Mouse (Mus musculus): ENCODE results near the gene Col6a6. TPM values are rescaled to one million over a fixed set of nuclear protein-coding genes. Genes with fewer than 3 reads are reported as not detected.

Gene Col6a6
- total and polyA plus RNA-seq, 3 experiments, result not detected

- no peak overlapping the region for H3K9ac ChIP-seq (ENCODE audit: control insufficient read depth, low read depth, low read length, poor library complexity, severe bottlenecking)
- H3K4me1 ChIP-seq (ENCODE audit: control insufficient read depth in 1 of 2, insufficient read depth in 2 of 2, low read length in 2 of 2), result no peaks in the 10 kb centered on the region
- no peak for DNase-seq (ENCODE audit: low read depth, low spot score)
- no peak overlapping the region for H3K4me3 ChIP-seq (ENCODE audit: control insufficient read depth in 1 of 2, insufficient read depth in 1 of 2, low read depth in 2 of 2, low read length in 2 of 2)
- no peaks in the 10 kb centered on the region for H3K9me3 ChIP-seq (replicated peaks; ENCODE audit: insufficient read depth, low read length)
- H3K27me3 ChIP-seq (ENCODE audit: control insufficient read depth in 1 of 2, insufficient read depth in 2 of 2, low read length in 2 of 2), result no peaks in the 10 kb centered on the region
- no peaks in the 10 kb centered on the region for H3K36me3 ChIP-seq (ENCODE audit: control insufficient read depth in 1 of 2, insufficient read depth in 2 of 2, low read length in 2 of 2)
- no peak overlapping the region for H3K27ac ChIP-seq (ENCODE audit: control insufficient read depth, low read depth, low read length)
- H3K79me2 ChIP-seq (ENCODE audit: control insufficient read depth, insufficient read depth, low read length, poor library complexity), result no peaks in the 10 kb centered on the region
- TF ChIP-seq MAFK (IDR thresholded peaks at IDR 0.05; ENCODE audit: borderline replicate concordance, low read depth, low read length) (no peak), SMC3 (IDR thresholded peaks at IDR 0.05; ENCODE audit: low read depth, low read length) (no peak), TCF12 (IDR thresholded peaks at IDR 0.05; ENCODE audit: low read depth, low read length) (no peak), RCOR1 (IDR thresholded peaks at IDR 0.05; ENCODE audit: low read depth, low read length) (no peak), MAZ (IDR thresholded peaks at IDR 0.05; ENCODE audit: low read depth, low read length) (no peak), SIN3A (IDR thresholded peaks at IDR 0.05; ENCODE audit: low read length) (no peak), E2F4 (IDR thresholded peaks at IDR 0.05; ENCODE audit: borderline replicate concordance, low read depth, low read length) (no peak), ZKSCAN1 (IDR thresholded peaks at IDR 0.05; ENCODE audit: low read depth, low read length) (no peak), EP300 (IDR thresholded peaks at IDR 0.05; ENCODE audit: low read depth in 1 of 2, low read length in 2 of 2) (no peak), POLR2AphosphoS5 (IDR thresholded peaks at IDR 0.05; ENCODE audit: borderline replicate concordance, low read depth, low read length) (no peak), TAL1 (IDR thresholded peaks at IDR 0.05; ENCODE audit: low read length) (no peak), HCFC1 (IDR thresholded peaks at IDR 0.05; ENCODE audit: low read depth, low read length) (no peak), CHD2 (IDR thresholded peaks at IDR 0.05; ENCODE audit: low read length) (no peak), RAD21 (IDR thresholded peaks at IDR 0.05; ENCODE audit: low read depth, low read length) (no peak), ZNF384 (IDR thresholded peaks at IDR 0.05; ENCODE audit: low read depth, low read length) (no peak), ZMIZ1 (IDR thresholded peaks at IDR 0.05; ENCODE audit: low read depth, low read length) (no peak), MYB (IDR thresholded peaks at IDR 0.05; ENCODE audit: low read depth, low read length) (no peak)
These were observed 36.1 kb downstream of the Col6a6 start for GRCm38 (mm10) chr9:105791810-105792209.

GRCm38 (mm10) chr9:105788203-105788602 is 39.8 kb downstream of the Col6a6 start:
- Histone ChIP-seq H3K9me3 (replicated peaks; ENCODE audit: insufficient read depth, low read length) (no peaks in the 10 kb centered on the region), H3K27ac (ENCODE audit: control insufficient read depth, low read depth, low read length) (no peak overlapping the region), H3K4me1 (ENCODE audit: control insufficient read depth in 1 of 2, insufficient read depth in 2 of 2, low read length in 2 of 2) (no peaks in the 10 kb centered on the region), H3K36me3 (ENCODE audit: control insufficient read depth in 1 of 2, insufficient read depth in 2 of 2, low read length in 2 of 2) (no peaks in the 10 kb centered on the region), H3K27me3 (ENCODE audit: control insufficient read depth in 1 of 2, insufficient read depth in 2 of 2, low read length in 2 of 2) (no peaks in the 10 kb centered on the region), H3K4me3 (ENCODE audit: control insufficient read depth in 1 of 2, insufficient read depth in 1 of 2, low read depth in 2 of 2, low read length in 2 of 2) (no peak overlapping the region), H3K9ac (ENCODE audit: control insufficient read depth, low read depth, low read length, poor library complexity, severe bottlenecking) (no peak overlapping the region), H3K79me2 (ENCODE audit: control insufficient read depth, insufficient read depth, low read length, poor library complexity) (no peaks in the 10 kb centered on the region)
- DNase-seq (ENCODE audit: low read depth, low spot score), result no peak
- no peak for TF ChIP-seq POLR2AphosphoS2 (IDR thresholded peaks at IDR 0.05; ENCODE audit: low read length)
